ENCODE assay signal across 8 mouse cellular contexts in genomic region chr3:30975102-30975754, GRCm38 (mm10). TPM values are rescaled to one million over a fixed set of nuclear protein-coding genes. Genes with fewer than 3 reads are reported as not detected.
DNase-seq lines count a peak whose midpoint lies in the region; ATAC-seq and TF ChIP-seq lines count a peak whose summit lies in the region.

No protein-coding gene starts in this region.

- H3K4me3 ChIP-seq in cortical plate, adult 2 months (ENCODE audit: insufficient read depth, low read length): no peak overlapping the region

- H3K4me1 ChIP-seq in cortical plate, adult 2 months (ENCODE audit: control insufficient read depth, insufficient read depth, low read length): no peaks in the 10 kb centered on the region

- TF ChIP-seq CTCF in cortical plate, adult 2 months (IDR thresholded peaks at IDR 0.05; ENCODE audit: extremely low read depth, insufficient read depth, low read length): peak; percentile 46; the same call in 1 of the 2 replicates

- H3K27ac ChIP-seq in cortical plate, adult 2 months (ENCODE audit: insufficient read depth, low read length): no peak overlapping the region

- no peak for TF ChIP-seq POLR2A in cortical plate, adult 2 months (IDR thresholded peaks at IDR 0.05; ENCODE audit: extremely low read depth, insufficient read depth, low read length)

- peak; percentile 57 to 90 for DNase-seq in adrenal gland, adult (ENCODE audit: inconsistent age in 2 of 2, low spot score in 1 of 2)
- DNase-seq in adrenal gland, adult 8-10 months: no peak
- peak; percentile 78 for DNase-seq in heart, adult 8-10 months (ENCODE audit: low spot score)
- peak; percentile 74 to 90 for DNase-seq in kidney, postnatal 25 days
- peak; percentile 84 for DNase-seq in lung, postnatal 10 days
- peak; percentile 91 for DNase-seq in retina, embryonic 14.5 days (ENCODE audit: low spot score)

- peak; percentile 79 for ATAC-seq in activated CD4-positive, CD25-positive, alpha-beta regulatory T cell, adult 4 months

RNA-seq across cellular contexts. Expression of gene Phc3, which starts 6.0 kb away (rescaled TPM):
- total RNA-seq in adrenal gland, adult 8-10 months (2022): 10 to 100 TPM; 33.5 to 60.0 (median 42.9) TPM
- polyA plus RNA-seq in activated CD4-positive, CD25-positive, alpha-beta regulatory T cell, adult 4 months (2017; shearing (Covaris generic)): 10 to 100 TPM; 45.9 to 48.0 TPM
- 22.0 and 22.3 TPM in 2 replicates for polyA plus RNA-seq in cortical plate, adult 2 months (2012; rRNA removed)
- 10 to 100 TPM; 15.4 to 19.3 (median 17.6) TPM for total RNA-seq in heart, adult 8-10 months (2022)

RNA-seq across cellular contexts. Expression of gene Prkci, which starts 20.3 kb away (rescaled TPM):
- total RNA-seq in adrenal gland, adult 8-10 months (2022): 10 to 100 TPM; 46.4 to 50.6 (median 50.1) TPM
- 1 to 10 TPM; 1.2 to 1.9 TPM for polyA plus RNA-seq in activated CD4-positive, CD25-positive, alpha-beta regulatory T cell, adult 4 months (2017; shearing (Covaris generic))
- polyA plus RNA-seq in cortical plate, adult 2 months (2012; rRNA removed): 41.4 and 42.7 TPM in 2 replicates
- total RNA-seq in heart, adult 8-10 months (2022): 10 to 100 TPM in 3 of 4 experiments, 1 to 10 TPM in 1; 9.5 to 11.9 (median 10.7) TPM
